Mouse (Mus musculus) heart, embryonic 16.5 days (tissue): ENCODE measurements around the gene Polr2l. TPM values are rescaled to one million over a fixed set of nuclear protein-coding genes. Genes with fewer than 3 reads are reported as not detected.
A peak's percentile ranks its signal among the peaks of the same experiment; 100 is the strongest.

ENCODE experiments used
- ATAC-seq: fragments of 200-750 bp; cut with Nextera tagmentation; replicated peaks from 2 replicates; pipeline ENCODE4 v1.8.0; 2017; ENCODE audit warnings: moderate number of reproducible peaks; ENCODE audit not compliant: insufficient read depth, low FRiP score; ENCODE audit errors: extremely low read depth
- H3K27ac ChIP-seq: fragments of 300-500 bp; sonication (generic); 2 replicates; pipeline ENCODE4 v1.5.1; 2014; ENCODE audit warnings: mild to moderate bottlenecking, low read length, control low read depth, moderate library complexity
- H3K27me3 ChIP-seq: fragments of 300-500 bp; sonication (generic); 2 replicates; pipeline ENCODE4 v1.6.1; 2014; ENCODE audit warnings: low read length, mixed read lengths; ENCODE audit not compliant: control insufficient read depth, insufficient read depth
- H3K36me3 ChIP-seq: fragments of 300-500 bp; sonication (generic); 2 replicates; pipeline ENCODE4 v1.6.1; 2014; ENCODE audit not compliant: control insufficient read depth, insufficient read depth
- H3K4me1 ChIP-seq: fragments of 300-500 bp; sonication (generic); 2 replicates; pipeline ENCODE4 v1.6.1; 2014; ENCODE audit warnings: low read length, mixed read lengths; ENCODE audit not compliant: control insufficient read depth, insufficient read depth
- H3K4me2 ChIP-seq: fragments of 300-500 bp; sonication (generic); 2 replicates; pipeline ENCODE4 v1.6.1; 2014; ENCODE audit warnings: low read depth, mild to moderate bottlenecking, control low read depth, low read length
- H3K4me3 ChIP-seq: fragments of 300-500 bp; sonication (generic); 2 replicates; pipeline ENCODE4 v1.5.1; 2014; ENCODE audit warnings: mild to moderate bottlenecking, control low read depth, low read length
- H3K9ac ChIP-seq: fragments of 300-500 bp; sonication (generic); 2 replicates; pipeline ENCODE4 v1.6.1; 2014; ENCODE audit warnings: low read length, control low read depth
- H3K9me3 ChIP-seq: fragments of 300-500 bp; sonication (generic); replicated peaks from 2 replicates; pipeline ENCODE4 v1.6.1; 2016; ENCODE audit warnings: low read length; ENCODE audit not compliant: control insufficient read depth
- WGBS: fragments of 180-500 bp; shearing (Covaris S2); extraction: QIAGEN DNeasy Blood & Tissue Kit; methylation state at CpG from one replicate; pipeline ENCODE4 v1.1.7; 2014; 5-methylcytosine and 5-hydroxymethylcytosine counted together
- polyA plus RNA-seq: library from polyadenylated mRNA; unstranded; fragments of >200 nt; fragmentation: Nextera tagmentation; extraction: Ambion mirVana; gene quantifications from 2 replicates; pipeline ENCODE4 v1.2.1, GENCODE M21; 2015

Gene Polr2l
- polyA plus RNA-seq, 1 experiment from 2014 or later, result 56.7 TPM

DNA sequence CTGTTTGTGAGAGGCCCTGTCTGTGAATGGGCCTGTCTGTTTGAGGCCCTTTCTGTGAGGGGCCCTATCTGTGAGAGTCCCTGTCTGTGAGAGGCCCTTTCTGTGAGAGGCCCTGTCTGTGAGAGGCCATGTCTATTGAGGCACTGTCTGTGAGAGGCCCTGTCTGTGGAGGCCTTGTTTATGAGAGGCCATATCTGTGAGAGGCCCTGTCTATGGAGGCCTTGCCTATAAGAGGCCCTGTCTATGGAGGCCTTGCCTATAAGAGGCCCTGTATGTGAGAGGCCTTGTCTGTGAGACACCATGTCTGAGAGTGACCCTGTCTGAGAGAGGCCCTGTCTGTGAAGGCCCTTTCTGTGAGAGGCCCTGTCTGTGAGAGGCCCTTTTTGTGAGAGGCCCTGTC lies 33.2 kb upstream of the Polr2l start:
- Histone ChIP-seq H3K9ac (no peak overlapping the region), H3K27ac (no peak overlapping the region), H3K4me1 (peaks cover 16% of the 10 kb centered on the region), H3K27me3 (no peaks in the 10 kb centered on the region), H3K36me3 (peaks cover 3% of the 10 kb centered on the region; the same call in 1 of the 2 replicates), H3K4me2 (no peak overlapping the region), H3K9me3 (no peaks in the 10 kb centered on the region), H3K4me3 (no peak overlapping the region)
- no peak for ATAC-seq

GRCm38 (mm10) chr7:141506278-141506677 lies 31.3 kb upstream of the Polr2l start:
- no peak overlapping the region for H3K27ac ChIP-seq
- H3K4me1 ChIP-seq, result peaks cover 15% of the 10 kb centered on the region
- ATAC-seq, result no peak
- H3K4me3 ChIP-seq, result no peak overlapping the region
- no peaks in the 10 kb centered on the region for H3K9me3 ChIP-seq
- no peaks in the 10 kb centered on the region for H3K27me3 ChIP-seq
- no peak overlapping the region for H3K4me2 ChIP-seq
- 0 out of 2 replicates have a peak overlapping the region, but pooled peaks have one; percentile 20 for H3K9ac ChIP-seq
- WGBS, result 61% methylated on average over 2 of the region's 2 CpGs
- 0 out of 2 replicates have a peak, but pooled peaks cover 4% of the 10 kb centered on the region for H3K36me3 ChIP-seq

DNA sequence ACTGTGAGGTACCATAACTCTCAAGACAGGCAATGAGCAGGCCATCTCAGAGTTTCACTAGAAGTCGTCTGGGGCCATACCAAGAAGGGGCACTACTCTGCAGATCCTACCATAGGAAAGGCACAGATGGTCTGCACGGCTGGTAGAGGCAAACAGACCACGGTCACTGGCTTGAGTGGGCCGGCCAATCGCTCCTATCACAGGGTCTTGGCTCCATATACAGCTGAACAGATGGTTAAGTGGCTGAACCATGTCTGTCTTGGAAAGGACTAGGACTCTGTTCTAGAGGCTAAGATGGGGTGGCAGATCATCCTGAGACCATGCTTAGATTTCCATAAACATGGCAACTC lies 27.6 kb upstream of the Polr2l start:
- ATAC-seq, result no peak
- H3K27me3 ChIP-seq, result no peaks in the 10 kb centered on the region
- no peaks in the 10 kb centered on the region for H3K9me3 ChIP-seq
- H3K9ac ChIP-seq, result no peak overlapping the region
- H3K4me1 ChIP-seq, result peaks cover 12% of the 10 kb centered on the region
- no peak overlapping the region for H3K27ac ChIP-seq
- WGBS, result 91% methylated on average over 5 of the region's 5 CpGs
- H3K4me3 ChIP-seq, result no peak overlapping the region
- 0 out of 2 replicates have a peak, but pooled peaks cover 4% of the 10 kb centered on the region for H3K36me3 ChIP-seq
- no peak overlapping the region for H3K4me2 ChIP-seq

- no peak overlapping the region for H3K4me2 ChIP-seq
- 82% methylated on average over 7 of the region's 7 CpGs for WGBS
- ATAC-seq, result no peak
Observed at GRCm38 (mm10) chr7:141501820-141502555, 27.1 kb upstream of the Polr2l start.

DNA sequence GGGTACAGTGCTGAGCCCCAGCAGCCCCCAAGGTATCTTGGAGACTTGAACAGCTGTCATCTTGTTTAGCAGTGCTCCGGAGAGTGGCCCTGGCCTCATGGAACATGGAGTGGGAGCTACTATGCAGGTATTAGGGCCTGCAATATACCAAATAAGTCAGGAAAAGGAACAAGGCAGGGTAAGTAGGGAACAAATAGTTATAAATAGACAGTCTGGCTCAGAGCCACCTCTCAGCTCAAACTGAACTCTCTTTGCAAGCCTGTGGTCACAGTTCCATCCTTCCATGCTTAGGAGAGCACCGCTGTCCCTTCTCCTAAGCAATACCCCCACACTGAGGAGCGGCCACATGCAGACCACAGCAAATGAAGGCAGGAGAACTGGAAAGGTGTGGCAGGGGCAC lies 22.7 kb upstream of the Polr2l start:
- H3K36me3 ChIP-seq, result peaks cover 8% of the 10 kb centered on the region; the same call in 1 of the 2 replicates
- no peak overlapping the region for H3K4me3 ChIP-seq
- 62% methylated on average over 3 of the region's 3 CpGs for WGBS
- no peak overlapping the region for H3K9ac ChIP-seq
- H3K27ac ChIP-seq, result peak overlapping the region; percentile 34
- no peak for ATAC-seq
- no peaks in the 10 kb centered on the region for H3K9me3 ChIP-seq
- peaks cover 18% of the 10 kb centered on the region for H3K4me1 ChIP-seq
- H3K4me2 ChIP-seq, result no peak overlapping the region
- H3K27me3 ChIP-seq, result no peaks in the 10 kb centered on the region

More at GRCm38 (mm10) chr7:141501820-141502555, 27.1 kb upstream of the Polr2l start:
- Histone ChIP-seq H3K9ac (no peak overlapping the region), H3K27ac (no peak overlapping the region), H3K9me3 (no peaks in the 10 kb centered on the region), H3K4me3 (no peak overlapping the region), H3K27me3 (no peaks in the 10 kb centered on the region), H3K4me1 (peaks cover 17% of the 10 kb centered on the region), H3K36me3 (0 out of 2 replicates have a peak, but pooled peaks cover 4% of the 10 kb centered on the region)

- peaks cover 6% of the 10 kb centered on the region; the same call in 1 of the 2 replicates for H3K36me3 ChIP-seq
- no peak for ATAC-seq
- H3K9ac ChIP-seq, result no peak overlapping the region
- H3K9me3 ChIP-seq, result no peaks in the 10 kb centered on the region
- 81% methylated on average over 4 of the region's 4 CpGs for WGBS
- no peak overlapping the region for H3K27ac ChIP-seq
- peaks cover 18% of the 10 kb centered on the region for H3K4me1 ChIP-seq
- no peak overlapping the region for H3K4me3 ChIP-seq
- no peak overlapping the region for H3K4me2 ChIP-seq
- no peaks in the 10 kb centered on the region for H3K27me3 ChIP-seq
Observed at GRCm38 (mm10) chr7:141495940-141496339, 21.0 kb upstream of the Polr2l start.

GRCm38 (mm10) chr7:141495379-141495778 lies 20.4 kb upstream of the Polr2l start:
- no peak overlapping the region for H3K9ac ChIP-seq
- H3K27me3 ChIP-seq, result no peaks in the 10 kb centered on the region
- peaks cover 6% of the 10 kb centered on the region; the same call in 1 of the 2 replicates for H3K36me3 ChIP-seq
- peaks cover 18% of the 10 kb centered on the region for H3K4me1 ChIP-seq
- no peaks in the 10 kb centered on the region for H3K9me3 ChIP-seq
- ATAC-seq, result no peak
- H3K4me2 ChIP-seq, result no peak overlapping the region
- no peak overlapping the region for H3K4me3 ChIP-seq
- 80% methylated on average over 2 of the region's 2 CpGs for WGBS
- no peak overlapping the region for H3K27ac ChIP-seq

DNA sequence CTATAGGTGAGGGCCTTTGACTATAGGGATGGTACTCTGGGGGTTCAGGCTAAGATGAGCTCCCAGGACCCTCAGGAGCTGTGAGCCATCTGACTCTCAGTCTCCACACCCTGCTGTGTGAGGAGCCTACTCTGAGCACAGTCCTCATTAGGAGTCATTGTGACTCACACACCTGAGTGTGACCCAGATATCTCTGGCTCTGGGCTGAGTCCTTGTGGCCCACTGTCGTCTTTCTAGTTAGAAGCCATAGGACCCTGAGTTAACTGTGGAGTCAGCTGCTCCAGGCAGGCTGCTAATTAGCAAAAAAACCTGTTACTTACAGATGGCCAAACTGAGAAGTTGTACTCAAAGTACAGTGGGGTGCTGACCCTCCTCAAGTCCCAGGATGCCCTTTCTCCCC lies 18.8 kb upstream of the Polr2l start:
- 71% methylated on average over 1 of the region's 1 CpGs for WGBS
- peaks cover 6% of the 10 kb centered on the region; the same call in 1 of the 2 replicates for H3K36me3 ChIP-seq

DNA sequence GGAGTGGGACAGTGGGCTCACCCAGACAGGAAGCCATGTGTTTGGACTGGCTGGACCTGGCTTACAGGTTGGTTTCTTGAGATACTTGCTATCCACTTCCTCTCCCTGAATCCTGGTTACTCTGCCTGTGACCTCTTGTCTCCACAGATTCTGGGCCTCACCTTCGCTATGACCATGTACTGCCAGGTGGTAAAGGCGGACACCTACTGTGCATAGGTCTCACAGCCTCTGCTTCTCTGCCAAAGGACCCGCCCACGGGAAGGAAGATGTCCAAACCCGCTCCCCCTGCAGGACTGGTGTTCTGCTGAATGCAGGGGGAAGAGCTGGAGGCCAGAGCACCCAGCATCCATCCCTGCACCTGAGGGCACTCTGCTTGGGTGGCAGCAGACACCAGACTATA lies 17.8 kb upstream of the Polr2l start:
- Histone ChIP-seq H3K27me3 (no peaks in the 10 kb centered on the region), H3K9me3 (no peaks in the 10 kb centered on the region), H3K4me3 (no peak overlapping the region), H3K9ac (no peak overlapping the region), H3K4me2 (no peak overlapping the region), H3K36me3 (peaks cover 6% of the 10 kb centered on the region; the same call in 1 of the 2 replicates), H3K4me1 (peaks cover 8% of the 10 kb centered on the region), H3K27ac (no peak overlapping the region)
- ATAC-seq, result no peak
- 90% methylated on average over 5 of the region's 5 CpGs for WGBS

More for the DNA sequence above, 18.8 kb upstream of the Polr2l start:
- no peaks in the 10 kb centered on the region for H3K9me3 ChIP-seq
- H3K4me1 ChIP-seq, result peaks cover 11% of the 10 kb centered on the region
- no peak overlapping the region for H3K4me2 ChIP-seq
- H3K27ac ChIP-seq, result no peak overlapping the region
- H3K4me3 ChIP-seq, result no peak overlapping the region
- H3K27me3 ChIP-seq, result no peaks in the 10 kb centered on the region
- no peak for ATAC-seq
- no peak overlapping the region for H3K9ac ChIP-seq
